ENCODE assay signal across 20 mouse cellular contexts in the genomic region with DNA sequence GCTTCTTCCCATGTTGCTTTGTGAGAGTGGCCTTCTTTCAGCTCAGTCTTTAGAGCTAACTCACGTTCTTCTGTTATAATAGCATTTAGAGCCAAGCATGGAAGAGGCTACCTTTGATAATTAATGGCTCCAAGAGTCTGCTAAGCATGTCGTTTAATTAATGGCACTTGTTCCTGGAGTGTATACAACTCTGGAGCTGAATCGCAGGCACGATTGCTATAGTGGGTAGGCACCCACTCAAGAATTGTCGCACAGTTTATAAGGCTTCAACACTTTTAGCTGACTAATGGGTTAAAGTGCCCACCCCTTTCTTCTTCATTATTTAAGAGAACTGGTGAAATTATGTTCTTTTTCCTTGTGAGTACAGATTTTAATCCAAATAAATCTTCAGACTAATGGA.
"Had no signal": no experiment of that assay in that cellular context is flagged by ENCODE, and none has a peak within 500 bp of the region (broad histone marks: within the 10 kb centered on the region; RNA-seq: fewer than 3 reads in every experiment).

No protein-coding gene starts in this region.

- H3K9ac ChIP-seq: limb, embryonic 13.5 days; liver, embryonic 12.5 days; liver, embryonic 15.5 days; lung, embryonic 15.5 days; midbrain, embryonic 13.5 days; stomach, embryonic 15.5 days had no signal

- DNase-seq: kidney, adult 2 months; kidney, postnatal 25 days; layer of hippocampus, postnatal 36 days; lung, adult 18-20 months; lung, postnatal 36 days; right cerebral cortex, adult 18-20 months; right cerebral cortex, postnatal 14 days; spleen, adult 18-20 months; thymus, postnatal 36 days had no signal

- H3K4me2 ChIP-seq: limb, embryonic 13.5 days; liver, embryonic 12.5 days; liver, embryonic 15.5 days; lung, embryonic 15.5 days; midbrain, embryonic 13.5 days; stomach, embryonic 15.5 days had no signal

- H3K9me3 ChIP-seq: limb, embryonic 13.5 days; liver, embryonic 12.5 days; liver, embryonic 15.5 days; lung, embryonic 15.5 days; megakaryocyte, embryonic 14.5 days; midbrain, embryonic 10.5 days; midbrain, embryonic 13.5 days; stomach, embryonic 15.5 days had no signal

- H3K27ac ChIP-seq: kidney, postnatal 0 days; left cerebral cortex, adult 2 months; limb, embryonic 13.5 days; liver, embryonic 12.5 days; liver, embryonic 15.5 days; lung, embryonic 15.5 days; midbrain, embryonic 10.5 days; midbrain, embryonic 13.5 days; stomach, embryonic 15.5 days had no signal

- ATAC-seq: liver, embryonic 12.5 days; midbrain, embryonic 13.5 days; midbrain, embryonic 16.5 days had no signal

- H3K4me3 ChIP-seq: left cerebral cortex, adult 2 months; limb, embryonic 13.5 days; liver, embryonic 12.5 days; liver, embryonic 15.5 days; lung, embryonic 15.5 days; megakaryocyte, embryonic 14.5 days; midbrain, embryonic 10.5 days; midbrain, embryonic 13.5 days; stomach, embryonic 15.5 days had no signal

- H3K36me3 ChIP-seq: limb, embryonic 13.5 days; liver, embryonic 12.5 days; liver, embryonic 15.5 days; lung, embryonic 15.5 days; midbrain, embryonic 10.5 days; midbrain, embryonic 13.5 days; stomach, embryonic 15.5 days had no signal

- H3K4me1 ChIP-seq: liver, embryonic 12.5 days; liver, embryonic 15.5 days; lung, embryonic 15.5 days; midbrain, embryonic 10.5 days; midbrain, embryonic 13.5 days; stomach, embryonic 15.5 days had no signal

- H3K27me3 ChIP-seq: limb, embryonic 13.5 days; liver, embryonic 12.5 days; liver, embryonic 15.5 days; lung, embryonic 15.5 days; megakaryocyte, embryonic 14.5 days; midbrain, embryonic 13.5 days; stomach, embryonic 15.5 days had no signal
